Mouse (Mus musculus): ENCODE measurements around the gene Ankrd52. TPM values are rescaled to one million over a fixed set of nuclear protein-coding genes. Genes with fewer than 3 reads are reported as not detected.

Ankrd52 gene
- polyA plus RNA-seq, 1 experiment from 2014 or later, result 14.8 TPM

DNA sequence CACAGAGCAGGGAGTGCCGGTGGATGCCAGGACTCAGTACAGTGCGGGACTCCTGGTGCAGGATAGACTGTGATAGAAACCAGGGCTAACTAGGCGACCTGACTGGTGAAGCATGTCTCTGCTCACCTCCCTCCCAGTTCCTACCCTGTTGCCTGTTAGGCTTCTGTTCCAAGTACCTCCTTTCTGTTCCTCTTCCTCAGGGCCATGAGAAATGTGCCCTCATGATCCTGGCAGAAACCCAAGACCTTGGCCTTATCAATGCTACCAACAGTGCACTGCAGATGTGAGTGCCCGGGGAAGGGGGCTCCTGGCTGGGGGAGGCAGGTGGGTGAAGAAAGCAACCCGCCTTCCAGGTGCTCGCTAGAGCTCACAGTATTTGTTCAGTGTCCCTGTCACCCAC lies 12.7 kb downstream of the Ankrd52 start:
- H3K27me3 ChIP-seq, result no peaks in the 10 kb centered on the region
- H3K36me3 ChIP-seq, result peaks cover 99% of the 10 kb centered on the region
- H3K27ac ChIP-seq, result 0 out of 2 replicates have a peak overlapping the region, but pooled peaks have one; percentile 3
- H3K4me1 ChIP-seq (replicated peaks), result no peaks in the 10 kb centered on the region; the same call in 1 of the 2 replicates
- H3K9ac ChIP-seq (replicated peaks), result no peak overlapping the region
- no peak overlapping the region for H3K4me2 ChIP-seq (replicated peaks)
- WGBS, result 92% methylated on average over 6 of the region's 6 CpGs
- H3K4me3 ChIP-seq (replicated peaks), result no peak overlapping the region
- ATAC-seq, result no peak
- H3K9me3 ChIP-seq, result no peaks in the 10 kb centered on the region

GRCm38 (mm10) chr10:128390366-128390765 lies 13.5 kb downstream of the Ankrd52 start:
- H3K4me1 ChIP-seq (replicated peaks), result no peaks in the 10 kb centered on the region; the same call in 1 of the 2 replicates
- 87% methylated on average over 12 of the region's 12 CpGs for WGBS
- no peaks in the 10 kb centered on the region for H3K9me3 ChIP-seq
- no peak overlapping the region for H3K4me3 ChIP-seq (replicated peaks)
- H3K27me3 ChIP-seq, result no peaks in the 10 kb centered on the region
- no peak overlapping the region for H3K4me2 ChIP-seq (replicated peaks)
- ATAC-seq, result no peak
- H3K27ac ChIP-seq, result no peak overlapping the region
- H3K9ac ChIP-seq (replicated peaks), result no peak overlapping the region
- H3K36me3 ChIP-seq, result peaks cover 97% of the 10 kb centered on the region

GRCm38 (mm10) chr10:128391850-128392249 lies 14.9 kb downstream of the Ankrd52 start:
- no peak overlapping the region for H3K4me2 ChIP-seq (replicated peaks)
- no peaks in the 10 kb centered on the region for H3K27me3 ChIP-seq
- no peak for ATAC-seq
- no peak overlapping the region for H3K9ac ChIP-seq (replicated peaks)
- H3K36me3 ChIP-seq, result peaks cover 96% of the 10 kb centered on the region
- WGBS, result 82% methylated on average over 6 of the region's 6 CpGs
- no peaks in the 10 kb centered on the region for H3K9me3 ChIP-seq
- no peak overlapping the region for H3K4me3 ChIP-seq (replicated peaks)
- peaks cover 3% of the 10 kb centered on the region; the same call in 1 of the 2 replicates for H3K4me1 ChIP-seq (replicated peaks)
- no peak overlapping the region for H3K27ac ChIP-seq

DNA sequence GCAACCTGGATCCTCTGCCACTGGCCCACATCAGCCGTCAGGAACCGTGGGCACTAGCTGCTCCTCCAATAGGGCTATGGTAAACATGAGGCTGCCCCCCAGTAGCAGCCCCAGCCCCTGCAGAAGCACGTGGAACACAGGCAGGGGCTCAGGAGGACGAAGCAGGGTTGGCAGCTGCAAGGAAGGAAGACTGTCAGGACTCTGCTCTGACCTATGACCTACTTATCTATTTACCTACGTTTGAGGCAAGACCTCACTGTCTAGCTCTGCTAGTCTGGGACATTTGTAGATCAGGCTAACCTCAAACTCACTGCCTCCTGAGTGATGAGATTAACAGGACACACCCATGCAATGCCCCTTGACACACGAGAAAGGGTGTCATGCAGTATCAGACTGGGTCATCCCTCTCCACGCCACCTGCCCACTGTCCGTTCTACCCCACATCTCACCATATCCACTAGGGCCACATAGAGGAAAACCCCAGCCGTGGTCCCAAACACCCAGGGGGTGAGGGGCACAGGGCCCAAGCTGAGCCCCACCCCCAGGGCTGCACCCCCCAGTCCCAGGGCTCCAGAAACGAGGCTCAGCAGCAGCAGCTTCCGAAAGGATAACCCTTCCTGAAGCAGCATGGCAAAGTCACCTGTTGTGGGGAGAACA lies 19.2 kb downstream of the Ankrd52 start:
- no peak for ATAC-seq
- no peak overlapping the region for H3K9ac ChIP-seq (replicated peaks)
- H3K4me2 ChIP-seq (replicated peaks), result no peak overlapping the region
- peaks cover 54% of the 10 kb centered on the region for H3K36me3 ChIP-seq
- H3K27ac ChIP-seq, result no peak overlapping the region
- peaks cover 17% of the 10 kb centered on the region for H3K4me1 ChIP-seq (replicated peaks)
- H3K27me3 ChIP-seq, result no peaks in the 10 kb centered on the region
- no peak overlapping the region for H3K4me3 ChIP-seq (replicated peaks)
- 67% methylated on average over 11 of the region's 11 CpGs for WGBS
- H3K9me3 ChIP-seq, result no peaks in the 10 kb centered on the region

GRCm38 (mm10) chr10:128396716-128397264 lies 19.9 kb downstream of the Ankrd52 start:
- H3K9me3 ChIP-seq, result no peaks in the 10 kb centered on the region
- no peak overlapping the region for H3K27ac ChIP-seq
- H3K4me1 ChIP-seq (replicated peaks), result peaks cover 17% of the 10 kb centered on the region
- H3K27me3 ChIP-seq, result no peaks in the 10 kb centered on the region
- no peak for ATAC-seq
- H3K4me2 ChIP-seq (replicated peaks), result no peak overlapping the region
- WGBS, result 74% methylated on average over 10 of the region's 10 CpGs
- H3K36me3 ChIP-seq, result peaks cover 52% of the 10 kb centered on the region
- H3K9ac ChIP-seq (replicated peaks), result no peak overlapping the region
- no peak overlapping the region for H3K4me3 ChIP-seq (replicated peaks)

GRCm38 (mm10) chr10:128397466-128397865 lies 20.6 kb downstream of the Ankrd52 start:
- Histone ChIP-seq H3K36me3 (peaks cover 45% of the 10 kb centered on the region), H3K4me1 (replicated peaks) (peaks cover 17% of the 10 kb centered on the region), H3K4me2 (replicated peaks) (no peak overlapping the region), H3K27ac (peak overlapping the region; percentile 68; the same call in 1 of the 2 replicates), H3K9ac (replicated peaks) (peak overlapping the region; percentile 3; the same call in 1 of the 2 replicates), H3K4me3 (replicated peaks) (no peak overlapping the region), H3K9me3 (no peaks in the 10 kb centered on the region), H3K27me3 (no peaks in the 10 kb centered on the region)
- peak; percentile 10; the same call in 1 of the 2 replicates for ATAC-seq
- 56% methylated on average over 7 of the region's 7 CpGs for WGBS

GRCm38 (mm10) chr10:128400338-128400737 lies 23.4 kb downstream of the Ankrd52 start:
- Histone ChIP-seq H3K27ac (no peak overlapping the region), H3K27me3 (no peaks in the 10 kb centered on the region), H3K4me1 (replicated peaks) (peaks cover 17% of the 10 kb centered on the region; the same call in 1 of the 2 replicates), H3K4me3 (replicated peaks) (no peak overlapping the region), H3K9ac (replicated peaks) (no peak overlapping the region), H3K36me3 (peaks cover 26% of the 10 kb centered on the region), H3K4me2 (replicated peaks) (no peak overlapping the region), H3K9me3 (no peaks in the 10 kb centered on the region)
- no peak for ATAC-seq
- WGBS, result 33% methylated on average over 5 of the region's 5 CpGs

DNA sequence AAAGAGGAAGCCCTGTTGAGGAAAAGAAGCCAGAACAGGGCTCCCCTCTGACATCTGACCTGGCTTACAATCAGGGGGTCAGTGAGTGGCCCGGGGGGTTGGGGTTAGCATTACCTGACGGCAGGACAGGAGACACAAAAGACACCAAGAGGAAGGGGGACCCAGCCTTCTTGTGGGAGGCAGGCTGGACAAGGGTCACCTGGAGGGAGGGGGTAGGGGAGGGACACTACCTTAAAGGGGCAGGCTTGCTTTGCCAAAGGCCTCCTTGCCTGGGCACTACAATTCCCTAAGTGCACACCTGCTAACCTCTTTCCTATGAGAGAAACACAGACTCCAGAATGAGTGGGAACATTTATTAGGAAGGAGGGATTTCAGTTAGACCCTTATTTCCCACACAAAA lies 24.1 kb downstream of the Ankrd52 start, which contains the start of gene Slc39a5:
TSS of gene Slc39a5 (minus strand) at position 174 of the 400 bp plus-strand sequence.
- Histone ChIP-seq H3K36me3 (peaks cover 27% of the 10 kb centered on the region), H3K27ac (no peak within 1 kb of the TSS), H3K4me1 (replicated peaks) (peaks cover 17% of the 10 kb centered on the region; the same call in 1 of the 2 replicates), H3K9me3 (no peaks in the 10 kb centered on the region), H3K4me2 (replicated peaks) (no peak within 1 kb of the TSS), H3K4me3 (replicated peaks) (no peak within 1 kb of the TSS), H3K9ac (replicated peaks) (no peak within 1 kb of the TSS), H3K27me3 (no peaks in the 10 kb centered on the region)
- 16% methylated on average over 2 of the region's 2 CpGs for WGBS
- no peak for ATAC-seq

DNA sequence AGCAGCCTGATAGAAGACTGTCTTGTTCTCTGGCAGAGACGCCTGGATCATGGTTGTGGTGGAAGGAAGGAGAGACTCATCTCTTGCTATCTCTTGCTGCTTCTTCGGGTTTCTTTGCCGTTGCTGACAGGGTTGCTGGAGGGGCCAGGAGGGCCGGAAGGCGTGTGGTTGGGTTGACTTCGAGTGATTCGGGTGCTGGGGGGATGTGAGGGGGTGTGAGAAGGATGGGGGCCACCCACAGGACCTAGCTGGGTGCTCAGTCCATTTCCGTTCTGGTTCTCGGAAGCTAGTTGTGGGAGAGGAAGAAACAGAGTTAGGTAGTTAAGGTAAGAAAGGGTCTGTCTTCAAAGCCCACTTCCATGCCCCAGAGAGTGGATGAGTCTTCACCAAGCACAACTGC lies 24.7 kb downstream of the Ankrd52 start:
- Histone ChIP-seq H3K4me1 (replicated peaks) (peaks cover 16% of the 10 kb centered on the region; the same call in 1 of the 2 replicates), H3K4me3 (replicated peaks) (no peak overlapping the region), H3K27ac (no peak overlapping the region), H3K4me2 (replicated peaks) (no peak overlapping the region), H3K9ac (replicated peaks) (no peak overlapping the region), H3K27me3 (no peaks in the 10 kb centered on the region), H3K9me3 (no peaks in the 10 kb centered on the region), H3K36me3 (peaks cover 27% of the 10 kb centered on the region)
- 76% methylated on average over 9 of the region's 9 CpGs for WGBS
- ATAC-seq, result no peak

DNA sequence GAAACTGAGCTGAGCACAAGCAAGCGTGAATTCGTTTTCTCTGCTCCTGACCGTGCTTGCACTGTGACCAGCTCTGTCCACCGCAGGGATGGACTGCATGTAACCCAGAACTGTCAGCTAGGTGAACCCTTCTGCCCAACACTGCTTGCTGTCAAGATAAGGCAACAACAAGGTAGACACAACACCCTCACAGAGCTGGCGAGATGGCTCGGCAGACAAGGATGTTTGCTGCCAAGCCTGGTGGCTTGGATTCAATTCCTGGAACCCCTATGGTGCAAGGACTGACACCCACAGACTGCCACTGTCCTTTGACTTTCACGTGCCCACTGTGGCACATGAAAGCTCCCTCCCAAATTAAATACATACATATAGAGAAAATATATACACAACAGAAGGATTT lies 27.0 kb downstream of the Ankrd52 start:
- Histone ChIP-seq H3K4me1 (replicated peaks) (peaks cover 13% of the 10 kb centered on the region), H3K4me3 (replicated peaks) (no peak overlapping the region), H3K9me3 (no peaks in the 10 kb centered on the region), H3K9ac (replicated peaks) (no peak overlapping the region), H3K36me3 (peaks cover 29% of the 10 kb centered on the region), H3K27ac (no peak overlapping the region), H3K4me2 (replicated peaks) (no peak overlapping the region), H3K27me3 (no peaks in the 10 kb centered on the region)
- WGBS, result 95% methylated on average over 7 of the region's 7 CpGs
- ATAC-seq, result no peak

DNA sequence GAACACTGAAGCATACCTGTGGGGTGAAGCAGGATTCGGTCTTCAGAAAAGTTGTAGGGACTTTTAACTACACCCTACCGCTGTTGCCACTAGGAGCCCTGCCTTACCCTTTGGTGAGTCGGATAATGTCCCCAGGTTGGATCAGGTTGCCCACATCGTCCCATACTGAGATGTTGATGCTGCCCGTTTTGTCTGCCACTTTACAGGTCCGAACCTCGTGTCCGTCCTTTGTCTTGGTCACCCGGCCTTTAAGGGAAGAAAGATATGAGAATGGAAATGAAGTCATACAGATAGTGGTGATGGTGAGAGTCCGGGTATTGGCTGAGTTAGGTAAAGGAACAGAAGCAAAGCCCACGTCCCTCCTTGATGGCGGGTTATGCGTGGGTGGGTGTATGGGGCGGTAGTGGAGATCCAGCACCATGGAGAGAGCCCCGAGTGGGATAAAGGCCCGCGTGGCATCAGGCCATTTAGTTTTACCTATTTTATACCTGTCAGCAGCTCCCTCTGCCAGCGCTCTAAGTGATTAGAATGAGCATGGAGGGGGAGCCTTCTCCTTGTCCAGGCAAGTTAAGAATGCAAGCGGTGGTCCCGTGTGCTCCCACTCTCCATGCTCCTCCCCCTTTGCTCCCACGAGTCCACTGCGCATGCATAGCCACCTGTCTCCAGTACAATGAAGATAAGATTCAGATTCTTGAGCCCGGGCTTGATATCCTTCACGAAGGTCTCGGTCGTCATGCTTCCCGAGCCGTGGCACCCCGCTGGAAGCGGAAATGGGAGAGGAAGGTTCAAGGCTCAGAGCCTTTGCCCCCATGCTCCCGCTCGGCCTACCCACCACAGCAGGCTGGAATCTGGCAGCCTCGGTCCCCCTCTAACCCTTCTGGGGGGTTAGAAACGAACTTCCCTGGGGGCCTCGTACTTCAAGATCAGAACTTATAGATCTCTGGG lies 31.9 kb downstream of the Ankrd52 start:
- 18% methylated on average over 35 of the region's 35 CpGs for WGBS
- peaks cover 46% of the 10 kb centered on the region for H3K4me1 ChIP-seq (replicated peaks)
- H3K27me3 ChIP-seq, result no peaks in the 10 kb centered on the region
- H3K4me2 ChIP-seq (replicated peaks), result peak overlapping the region; percentile 94
- peak overlapping the region; percentile 85 for H3K9ac ChIP-seq (replicated peaks)
- no peaks in the 10 kb centered on the region for H3K9me3 ChIP-seq
- peak overlapping the region; percentile 89 for H3K27ac ChIP-seq
- peak overlapping the region; percentile 97 for H3K4me3 ChIP-seq (replicated peaks)
- H3K36me3 ChIP-seq, result peaks cover 28% of the 10 kb centered on the region
- peak; percentile 7 for ATAC-seq
